Mouse (Mus musculus) Muller cell, postnatal 12 days (primary cell): ENCODE data around the gene Itgb2.

ENCODE experiments used
- DNase-seq: peaks from one replicate; pipeline ENCODE4 v3.0.0-alpha.2; 2015; ENCODE audit errors: inconsistent ontology term

The Itgb2 gene

GRCm38 (mm10) chr10:77530140-77530539 lies at the start of gene Itgb2:
Gene Itgb2 (plus strand): TSS chr10:77530252.
- DNase-seq: no peak

GRCm38 (mm10) chr10:77481814-77482213 lies 48.2 kb upstream of the Itgb2 start:
- no peak for DNase-seq

- DNase-seq: peak; percentile 14
Measured at GRCm38 (mm10) chr10:77484205-77484935, 45.7 kb upstream of the Itgb2 start.

GRCm38 (mm10) chr10:77485786-77486185 lies 44.3 kb upstream of the Itgb2 start:
- DNase-seq: no peak

- DNase-seq: no peak
Measured at GRCm38 (mm10) chr10:77488168-77488567, 41.9 kb upstream of the Itgb2 start.

- DNase-seq: no peak
Measured at GRCm38 (mm10) chr10:77491585-77491984, 38.5 kb upstream of the Itgb2 start.

- DNase-seq: no peak
Measured at GRCm38 (mm10) chr10:77492885-77493284, 37.2 kb upstream of the Itgb2 start.

GRCm38 (mm10) chr10:77497185-77497584 lies 32.9 kb upstream of the Itgb2 start:
- no peak for DNase-seq

GRCm38 (mm10) chr10:77498254-77498653 lies 31.8 kb upstream of the Itgb2 start:
- no peak for DNase-seq

- DNase-seq: no peak
Measured at GRCm38 (mm10) chr10:77500636-77501035, 29.4 kb upstream of the Itgb2 start.

GRCm38 (mm10) chr10:77502967-77503922 lies 26.8 kb upstream of the Itgb2 start:
- no peak for DNase-seq

- no peak for DNase-seq
Measured at GRCm38 (mm10) chr10:77504143-77504542, 25.9 kb upstream of the Itgb2 start.

GRCm38 (mm10) chr10:77506526-77506925 lies 23.5 kb upstream of the Itgb2 start:
- DNase-seq: no peak

- DNase-seq: peak; percentile 12
Measured at GRCm38 (mm10) chr10:77506961-77507577, 23.0 kb upstream of the Itgb2 start.

- DNase-seq: no peak
Measured at GRCm38 (mm10) chr10:77507779-77508178, 22.3 kb upstream of the Itgb2 start.

GRCm38 (mm10) chr10:77508744-77509143 lies 21.3 kb upstream of the Itgb2 start:
- DNase-seq: no peak

GRCm38 (mm10) chr10:77509403-77510187 lies 20.5 kb upstream of the Itgb2 start:
- DNase-seq: peak; percentile 75

GRCm38 (mm10) chr10:77510225-77510982 lies 19.6 kb upstream of the Itgb2 start:
- no peak for DNase-seq

- peak; percentile 94 for DNase-seq
Measured at GRCm38 (mm10) chr10:77515385-77516348, 14.4 kb upstream of the Itgb2 start, which contains the start of gene Fam207a. Gene Fam207a (minus strand): TSS chr10:77515785.
